Mouse (Mus musculus): ENCODE data around the gene Dennd2c.
"Not testable (repeated sequence)": the region's sequence is repeated elsewhere in the genome, so short reads cannot be mapped to it uniquely, and the experiment has no call there.

Dennd2c gene

DNA sequence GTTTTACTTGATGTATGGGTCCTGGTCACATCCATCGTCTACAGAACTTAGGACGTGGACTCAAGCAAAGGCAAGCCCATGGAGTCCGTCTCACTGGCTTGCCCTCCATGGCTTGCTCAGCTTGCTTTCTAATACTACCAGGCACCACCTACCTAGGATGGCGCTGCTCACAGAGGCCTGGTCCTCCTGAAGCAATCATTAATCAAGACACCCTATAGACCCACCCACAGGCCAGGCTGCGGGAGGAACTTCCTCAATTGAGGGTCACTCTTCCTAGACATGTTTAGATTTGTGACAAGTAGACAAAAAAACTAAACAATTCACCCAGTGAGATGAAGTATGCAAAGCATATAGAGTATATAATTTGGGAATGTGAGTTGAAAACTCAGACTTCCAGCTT lies 9.8 kb downstream of the Dennd2c start:
- no peak for DNase-seq (ENCODE audit: low read depth, low spot score)

GRCm38 (mm10) chr3:103123636-103124035 lies 21.2 kb downstream of the Dennd2c start:
- DNase-seq (ENCODE audit: low read depth, low spot score) = no peak

- DNase-seq (ENCODE audit: low read depth, low spot score) = no peak
Measured at GRCm38 (mm10) chr3:103126138-103126537, 23.7 kb downstream of the Dennd2c start.

DNA sequence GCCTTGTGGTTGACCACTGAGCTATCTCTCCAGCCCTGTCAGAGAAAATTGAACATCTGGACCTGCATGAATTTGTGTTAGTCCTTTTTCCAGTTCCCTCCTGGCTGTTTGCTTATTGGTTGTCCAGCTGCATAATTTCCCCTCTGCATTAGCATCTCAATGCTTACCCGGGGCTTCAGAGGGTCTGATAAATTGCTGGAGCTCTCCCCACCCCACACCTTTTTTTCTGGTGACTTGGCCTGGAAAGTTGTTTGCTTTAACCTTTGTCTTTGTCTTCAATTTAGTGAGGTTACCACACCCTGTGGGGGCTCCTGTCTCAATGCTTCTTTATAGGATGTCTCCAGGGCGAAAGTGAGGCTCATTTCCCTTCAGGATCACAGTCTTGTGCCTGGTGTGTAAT lies 24.8 kb downstream of the Dennd2c start:
- peak; percentile 41 for DNase-seq (ENCODE audit: low read depth, low spot score)

GRCm38 (mm10) chr3:103127721-103128120 lies 25.3 kb downstream of the Dennd2c start:
- no peak for DNase-seq (ENCODE audit: low read depth, low spot score)

GRCm38 (mm10) chr3:103128251-103128650 lies 25.8 kb downstream of the Dennd2c start:
- DNase-seq (ENCODE audit: low read depth, low spot score) = no peak

DNA sequence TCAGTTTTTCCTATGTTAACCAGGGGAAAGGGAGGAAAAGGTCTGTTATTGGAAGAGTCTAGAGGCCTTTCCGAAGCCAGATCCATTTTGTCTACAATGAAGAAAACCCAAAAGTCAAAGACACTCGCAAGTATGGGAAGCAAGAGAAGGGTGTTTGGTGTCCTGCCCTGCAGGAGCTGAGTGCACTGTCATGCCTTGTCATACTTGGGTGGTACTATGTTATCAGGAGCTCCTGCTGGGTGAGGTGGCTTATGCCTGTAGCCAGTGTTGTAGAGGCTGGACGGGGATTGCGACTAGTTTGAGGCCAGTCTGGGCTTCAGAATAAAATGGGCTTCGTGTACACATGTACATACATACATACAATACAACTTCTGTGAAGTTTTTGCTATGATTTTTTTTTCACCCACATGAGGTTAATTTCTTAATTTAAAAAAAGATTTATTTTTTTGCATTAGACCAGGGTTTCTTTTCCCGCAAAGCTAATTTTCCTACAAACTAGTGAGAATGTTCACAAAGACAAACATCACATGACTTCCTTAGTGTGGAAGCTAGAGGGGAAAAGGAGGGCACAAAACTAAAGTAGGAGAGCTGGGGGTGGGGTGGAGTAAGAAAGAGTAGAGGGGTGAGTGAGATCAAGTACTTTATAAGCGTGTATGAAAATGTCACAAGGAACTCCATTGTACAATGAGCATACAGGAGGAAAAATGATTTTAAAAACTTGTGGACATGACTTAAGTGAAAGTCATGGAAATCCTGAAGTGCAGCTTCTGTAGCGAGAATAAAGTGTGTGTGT lies 27.2 kb downstream of the Dennd2c start:
- no peak for DNase-seq (ENCODE audit: low read depth, low spot score)

GRCm38 (mm10) chr3:103130236-103130751 lies 27.9 kb downstream of the Dennd2c start:
- DNase-seq (ENCODE audit: low read depth, low spot score) = peak; percentile 24

DNA sequence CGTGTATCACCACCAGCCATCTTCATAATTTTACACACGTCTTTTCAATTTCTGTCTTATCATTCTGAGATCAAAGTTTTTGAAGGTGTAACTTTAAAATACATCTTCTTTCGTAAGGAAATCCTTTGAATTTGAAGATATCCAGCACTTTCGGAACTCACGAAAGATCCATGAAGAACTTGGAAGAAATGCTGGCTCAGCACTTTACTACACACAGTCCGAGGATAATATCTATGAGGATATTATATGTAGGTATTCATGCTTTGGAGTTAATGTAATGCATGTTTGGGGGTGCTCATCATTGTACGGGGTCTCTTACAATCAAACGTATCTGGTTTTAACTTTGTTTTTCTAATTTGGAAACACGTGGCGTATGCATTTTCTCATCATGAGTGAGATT lies 30.7 kb downstream of the Dennd2c start:
- no peak for DNase-seq (ENCODE audit: low read depth, low spot score)

- no peak for DNase-seq (ENCODE audit: low read depth, low spot score)
Measured at GRCm38 (mm10) chr3:103136414-103137077, 34.1 kb downstream of the Dennd2c start.

GRCm38 (mm10) chr3:103139047-103139446 lies 36.6 kb downstream of the Dennd2c start:
- DNase-seq (ENCODE audit: low read depth, low spot score) = no peak

GRCm38 (mm10) chr3:103140095-103140838 lies 37.9 kb downstream of the Dennd2c start:
- not testable (repeated sequence) for DNase-seq (ENCODE audit: low read depth, low spot score)

DNA sequence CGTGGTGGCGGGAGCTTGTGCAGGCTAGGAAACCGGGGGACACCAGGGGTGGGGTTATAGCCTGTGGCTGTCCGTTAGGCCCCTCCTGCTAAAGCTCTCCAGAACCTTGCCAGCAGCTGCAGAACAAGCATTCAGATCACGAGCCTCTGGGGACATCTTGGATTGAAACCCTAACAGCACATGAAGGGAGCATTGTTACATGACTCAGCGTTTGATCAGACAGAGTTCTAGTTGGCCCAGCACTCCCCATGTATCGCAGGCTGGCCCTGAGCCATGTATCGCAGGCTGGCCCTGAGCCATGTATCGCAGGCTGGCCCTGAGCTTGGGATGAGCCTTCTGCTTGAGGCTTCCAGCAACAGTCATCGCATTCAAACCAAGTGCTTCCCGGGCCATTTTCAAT lies 38.9 kb downstream of the Dennd2c start:
- no peak for DNase-seq (ENCODE audit: low read depth, low spot score)

DNA sequence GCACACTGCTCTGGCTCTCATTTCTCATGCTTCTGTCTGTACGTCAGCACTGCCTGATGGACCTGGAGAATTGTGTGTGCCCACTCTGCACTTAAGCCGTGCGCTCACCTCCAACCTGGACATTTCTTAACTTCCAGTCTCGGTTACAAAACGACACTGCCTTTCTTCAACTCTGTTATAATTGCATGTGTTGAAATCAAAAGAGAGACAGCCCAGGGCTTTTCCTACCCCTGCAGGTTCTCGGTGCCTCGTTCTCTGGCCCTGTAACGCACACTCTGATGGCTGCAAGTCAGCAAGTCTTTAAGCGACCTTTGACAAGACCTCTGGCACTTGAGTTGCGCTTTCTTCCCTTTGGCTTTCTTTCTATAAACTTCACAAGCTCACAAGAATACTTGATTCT lies 40.0 kb downstream of the Dennd2c start:
- no peak for DNase-seq (ENCODE audit: low read depth, low spot score)

DNA sequence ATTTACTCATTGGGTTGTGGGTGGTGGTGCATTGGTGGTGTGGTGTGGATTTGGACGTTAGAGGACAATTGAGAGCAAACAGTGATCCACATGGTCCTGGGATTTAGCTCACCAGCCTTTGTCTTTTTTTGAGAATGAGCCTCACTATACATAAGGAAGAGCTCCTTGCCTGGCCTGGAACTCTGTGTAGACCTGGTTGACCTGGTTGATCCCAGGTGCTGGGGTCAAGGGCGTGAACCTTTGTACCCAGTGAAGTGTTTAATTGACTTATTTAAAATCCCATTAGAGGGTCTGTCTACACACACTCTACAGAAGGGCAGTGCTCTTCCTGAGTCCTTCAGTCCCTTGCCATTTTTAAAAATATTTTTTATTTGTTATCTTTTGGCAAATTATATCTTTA lies 42.9 kb downstream of the Dennd2c start:
- DNase-seq (ENCODE audit: low read depth, low spot score) = no peak

DNA sequence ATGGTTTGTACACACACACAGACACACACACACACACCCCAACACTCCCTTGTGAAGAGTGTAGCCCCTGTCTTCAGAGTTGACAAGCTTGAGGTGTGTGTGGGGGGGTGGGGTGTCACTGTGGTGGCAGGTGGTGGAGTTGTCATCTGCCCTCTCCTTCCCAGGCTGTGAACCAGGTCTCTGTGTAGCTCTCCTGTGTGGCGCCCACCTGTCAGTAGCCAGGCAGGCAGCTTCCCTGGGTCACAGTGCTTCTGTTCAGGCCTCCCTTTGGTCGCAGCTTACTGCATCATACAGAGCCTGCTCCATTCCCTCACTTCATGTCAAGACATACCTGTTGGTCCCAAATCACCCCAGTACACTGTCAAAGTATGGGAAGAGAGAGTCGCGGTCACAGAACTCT lies 43.4 kb downstream of the Dennd2c start:
- DNase-seq (ENCODE audit: low read depth, low spot score) = no peak

GRCm38 (mm10) chr3:103146330-103147166 lies 44.1 kb downstream of the Dennd2c start:
- DNase-seq (ENCODE audit: low read depth, low spot score) = peak; percentile 37

- DNase-seq (ENCODE audit: low read depth, low spot score) = no peak
Measured at GRCm38 (mm10) chr3:103147775-103148174, 45.4 kb downstream of the Dennd2c start.

DNA sequence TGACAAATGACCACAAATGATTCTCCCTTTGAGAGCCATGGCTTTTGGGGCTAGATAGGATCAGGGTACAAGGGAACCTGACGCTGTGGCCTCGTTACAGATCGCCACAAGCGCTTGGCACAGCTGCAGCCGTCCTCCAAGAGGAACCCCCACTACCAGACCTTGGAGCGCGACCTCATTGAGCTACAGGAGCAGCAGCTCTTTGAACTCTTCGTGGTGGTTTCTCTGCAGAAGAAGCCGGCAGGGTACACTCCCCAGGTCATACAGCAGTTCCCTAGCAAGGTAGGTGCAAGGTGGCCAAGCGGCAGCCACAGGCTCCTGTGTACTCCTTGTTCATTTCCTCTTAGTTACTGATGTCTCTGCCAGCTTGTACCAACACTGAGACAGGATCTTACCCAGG lies 46.5 kb downstream of the Dennd2c start:
- DNase-seq (ENCODE audit: low read depth, low spot score) = no peak

DNA sequence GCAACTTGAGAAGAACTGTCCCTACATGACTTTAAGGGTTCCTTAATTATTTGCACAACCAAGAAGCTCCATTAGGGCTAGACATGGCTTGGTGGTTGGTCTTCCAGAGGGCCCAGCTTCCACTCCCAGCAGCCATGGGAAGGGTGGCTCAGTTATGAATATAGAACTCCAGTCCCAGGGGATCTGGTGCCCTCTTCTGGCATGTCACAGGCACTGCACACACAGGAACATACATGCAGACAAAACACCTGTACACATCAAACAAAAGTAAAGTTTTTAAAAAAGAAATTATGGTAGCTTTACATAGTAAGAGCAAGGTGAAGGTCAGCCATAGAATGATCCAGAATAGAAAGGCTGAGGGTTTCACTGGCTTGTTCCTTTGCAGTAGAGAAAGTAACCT lies 51.4 kb downstream of the Dennd2c start:
- DNase-seq (ENCODE audit: low read depth, low spot score) = no peak

DNA sequence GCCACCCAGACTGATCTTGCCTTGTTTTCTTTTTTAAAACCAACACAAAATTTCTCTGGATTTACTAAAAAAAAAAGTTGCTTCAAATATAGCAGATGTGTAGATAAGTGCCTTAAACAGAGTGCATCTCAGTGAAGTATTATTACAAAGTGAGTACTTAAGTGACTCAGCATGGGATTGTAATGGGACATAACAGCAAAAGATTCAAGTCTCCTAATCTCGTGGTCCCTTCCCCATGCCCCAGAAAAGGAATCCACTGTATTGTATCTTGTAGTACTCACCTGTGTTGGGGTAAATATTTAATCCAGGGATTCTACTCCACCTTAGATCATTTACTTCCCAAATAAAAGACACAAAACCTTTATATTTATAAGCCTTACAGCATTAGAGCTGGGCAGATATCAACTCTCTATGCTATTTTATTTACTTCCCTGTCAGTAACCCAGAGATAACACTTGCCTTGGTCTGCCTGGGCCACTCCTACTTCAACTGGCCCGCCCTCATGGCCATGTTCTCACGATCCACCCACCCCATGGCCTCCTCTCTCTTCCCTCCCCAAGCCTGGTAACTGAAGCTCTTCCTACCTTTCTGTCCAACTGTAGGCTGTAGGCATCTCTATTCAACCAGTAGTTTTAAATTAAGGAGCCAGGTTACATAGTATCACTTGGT lies 57.0 kb downstream of the Dennd2c start:
- DNase-seq (ENCODE audit: low read depth, low spot score) = no peak
